Mouse (Mus musculus): ENCODE measurements around the gene Tmem140.

DNA sequence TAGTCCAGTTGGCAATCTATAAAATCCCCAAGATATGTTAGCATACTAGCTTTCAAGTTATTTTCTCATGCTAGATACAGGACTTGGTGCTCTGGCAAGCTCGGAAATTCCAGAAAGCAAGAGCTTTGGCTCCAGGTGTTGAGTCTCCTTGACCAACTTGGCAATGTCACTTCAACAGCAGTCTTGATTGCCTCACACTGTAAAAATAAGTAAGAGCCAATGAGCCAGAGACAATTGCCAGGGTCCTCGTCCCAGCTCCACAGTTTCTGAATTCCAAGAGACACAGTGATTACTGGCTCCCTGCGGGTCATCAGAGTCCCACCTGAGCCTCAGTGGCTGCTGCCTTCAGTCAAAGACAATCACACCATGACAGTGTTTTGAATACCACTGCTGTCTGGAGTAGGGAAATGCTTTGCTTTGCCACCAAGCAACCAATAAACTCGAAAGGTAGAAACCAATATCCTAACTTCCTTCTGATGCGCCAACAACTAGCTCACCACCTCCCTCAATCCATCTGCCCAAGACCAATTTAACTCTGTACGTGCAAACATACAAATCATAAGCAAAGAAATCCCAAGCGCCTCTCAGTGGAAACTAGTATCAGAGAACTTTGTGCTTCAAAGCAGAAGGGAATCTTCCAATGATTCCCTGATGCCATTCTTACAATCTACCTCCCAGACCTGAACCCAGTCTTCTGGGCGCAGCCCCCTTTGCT, 46.8 kb downstream of the Tmem140 start:
- TF ChIP-seq CTCF (IDR thresholded peaks at IDR 0.05; ENCODE audit: extremely low read depth, insufficient read depth, insufficient read length, insufficient replicate concordance) (no peak), POLR2A (IDR thresholded peaks at IDR 0.05; ENCODE audit: low read depth, low read length) (no peak)

Measured in spleen, adult 2 months (tissue).